Mouse (Mus musculus): ENCODE data around the gene Dcaf4. TPM values are rescaled to one million over a fixed set of nuclear protein-coding genes. Genes with fewer than 3 reads are reported as not detected.

Dcaf4 gene
- total and polyA plus RNA-seq, 3 experiments: 36.3 to 54.2 (median 38.1) TPM

DNA sequence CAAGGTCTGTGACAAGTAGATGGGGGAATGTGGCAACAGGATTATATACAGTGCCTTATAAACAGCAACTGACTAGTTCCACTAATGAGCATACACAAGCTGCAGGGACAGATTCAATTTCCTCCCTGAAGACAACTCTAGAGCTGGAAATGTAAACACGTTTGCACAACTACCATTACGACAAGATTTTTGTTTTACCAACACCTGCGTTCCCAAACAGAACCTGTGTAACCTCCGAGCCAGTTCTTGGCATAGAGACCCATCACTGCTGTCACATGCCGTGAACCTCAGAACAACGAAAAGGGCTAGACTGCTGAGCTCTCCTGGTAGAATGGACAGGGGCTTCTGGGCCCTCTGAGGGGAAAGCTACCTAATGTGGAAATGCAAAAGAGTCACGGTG, 23.7 kb downstream of the Dcaf4 start:
- no peak for DNase-seq

DNA sequence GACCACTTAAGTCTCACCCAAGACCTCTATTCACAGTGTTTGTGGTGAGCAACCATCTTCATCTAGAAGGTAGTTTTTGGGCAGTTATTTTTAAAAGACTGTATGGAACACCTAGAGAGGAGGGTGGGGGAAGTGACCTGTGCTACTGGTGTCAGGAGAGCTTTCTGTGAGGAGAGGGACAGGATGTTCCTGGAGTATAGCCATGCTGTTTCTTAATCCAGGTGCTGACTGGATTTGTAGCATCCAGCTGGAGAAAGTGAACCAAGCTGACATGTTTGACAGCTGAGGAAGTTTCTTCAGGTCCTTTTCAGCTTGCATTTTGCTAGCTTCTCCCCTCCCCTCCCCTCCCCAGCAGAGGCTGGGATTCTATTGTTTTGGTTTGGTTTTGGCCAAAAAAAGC, 24.5 kb downstream of the Dcaf4 start:
- DNase-seq: no peak

DNA sequence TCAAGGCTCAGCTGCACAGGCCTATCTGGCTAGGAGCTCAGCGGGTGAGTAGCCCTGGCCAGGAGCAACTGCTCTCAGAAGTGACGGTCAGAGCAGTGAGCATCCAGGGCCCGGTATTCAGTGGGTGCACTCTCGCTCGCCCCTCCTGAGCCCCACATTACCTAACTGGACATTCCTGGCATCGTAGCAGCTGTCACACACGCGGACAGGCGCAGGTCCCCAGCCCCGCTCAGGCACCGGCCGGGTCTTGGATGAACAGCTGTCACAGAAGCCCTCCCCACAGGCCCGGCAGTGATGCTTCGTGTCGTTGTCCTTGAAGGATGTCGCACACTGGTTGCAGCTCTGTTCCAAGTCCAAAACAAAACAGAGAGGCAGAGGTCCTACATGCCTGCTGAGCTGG, 31.0 kb downstream of the Dcaf4 start:
- no peak for DNase-seq

DNA sequence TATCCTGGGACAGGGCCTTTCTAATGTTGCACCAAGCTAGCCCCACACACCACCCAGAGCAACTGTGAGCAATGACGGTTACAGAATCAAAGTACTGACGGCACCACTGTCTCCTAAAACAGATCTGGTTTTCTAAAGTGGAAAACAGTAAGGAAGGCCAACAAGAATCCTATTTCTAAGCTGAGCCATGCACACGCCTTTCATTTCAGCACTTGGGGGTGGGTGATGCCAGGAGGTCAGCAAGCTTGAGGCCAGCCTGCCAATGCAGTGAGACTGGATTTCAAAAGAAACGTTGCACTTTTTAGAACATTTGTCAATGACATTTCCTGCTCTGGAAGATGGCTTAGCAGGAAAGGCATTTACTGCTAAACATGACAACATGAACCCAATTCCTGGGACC, 33.5 kb downstream of the Dcaf4 start:
- DNase-seq: no peak

DNA sequence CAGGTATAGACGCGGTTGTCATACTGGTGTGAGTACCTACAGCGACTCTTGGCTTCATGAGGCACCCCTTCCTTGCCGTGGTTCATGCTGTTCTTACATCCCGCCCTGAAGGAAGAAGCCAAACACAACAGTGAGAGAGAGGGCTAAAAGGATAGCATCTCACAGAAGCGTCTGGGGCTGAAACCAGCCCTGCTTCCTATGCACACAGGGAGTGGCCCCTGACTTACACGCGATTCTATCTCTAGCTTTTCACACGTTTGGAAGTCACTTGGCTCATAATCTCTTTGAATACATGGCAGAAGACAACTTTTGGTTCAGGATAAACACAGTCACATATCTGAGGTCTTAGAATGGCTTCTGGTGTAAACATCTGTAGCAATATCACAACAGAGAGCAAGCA, 35.3 kb downstream of the Dcaf4 start:
- no peak for DNase-seq

DNA sequence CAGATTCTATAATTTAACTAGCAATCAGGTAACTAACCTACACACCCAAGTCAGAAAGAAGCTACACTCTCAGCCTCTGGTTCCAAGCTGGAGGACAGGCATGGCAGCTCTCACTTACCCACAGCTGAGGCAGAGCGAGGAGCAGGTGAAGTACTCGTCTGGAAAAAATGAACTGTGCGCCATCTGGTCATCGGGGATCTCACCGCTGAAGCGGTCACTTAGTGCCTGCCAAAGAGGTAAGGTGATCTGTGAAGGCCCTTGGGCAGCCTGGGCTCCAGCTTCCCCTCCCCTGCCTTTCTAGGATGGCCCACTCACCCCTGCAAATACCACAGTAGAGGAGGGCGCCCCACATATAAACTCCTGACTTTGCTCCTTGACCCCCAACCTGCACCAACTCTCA, 38.2 kb downstream of the Dcaf4 start:
- no peak for DNase-seq

DNA sequence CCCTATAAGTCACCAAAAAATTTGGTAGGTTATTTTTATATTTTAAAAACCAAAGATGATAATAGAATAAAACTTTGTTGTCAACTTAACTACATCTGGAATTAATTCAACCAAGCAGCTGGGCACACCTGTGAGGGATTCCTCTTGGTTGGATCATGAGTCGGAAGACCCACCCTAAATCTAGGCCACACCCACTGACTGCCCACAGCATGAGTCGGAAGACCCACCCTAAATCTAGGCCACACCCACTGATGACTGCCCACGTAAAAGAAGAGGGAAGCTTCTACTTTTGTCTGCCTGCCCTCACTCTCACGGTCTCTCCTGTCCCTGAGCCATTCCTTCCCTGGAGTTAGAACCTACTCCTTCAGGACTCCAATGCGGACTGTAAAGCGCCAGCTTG, 39.9 kb downstream of the Dcaf4 start:
- no peak for DNase-seq

DNA sequence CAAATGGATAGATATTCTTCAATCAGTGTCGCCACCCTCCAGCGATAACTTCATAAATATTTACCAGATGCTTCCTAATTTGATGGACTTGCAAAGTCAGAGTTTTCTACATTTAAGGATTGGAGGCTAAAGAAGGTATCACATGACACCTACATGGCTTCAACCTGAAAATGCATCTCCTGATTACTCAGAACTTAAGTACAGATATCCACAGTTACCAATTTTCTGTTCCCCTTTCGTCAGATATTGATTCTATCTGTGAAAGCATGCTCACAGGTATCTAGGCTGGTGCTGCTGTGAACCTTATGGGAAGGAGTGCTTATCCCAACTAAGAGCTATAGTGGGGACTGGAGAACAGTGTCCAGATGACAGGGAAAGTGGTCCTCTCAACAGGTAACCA, 42.3 kb downstream of the Dcaf4 start:
- DNase-seq: no peak

DNA sequence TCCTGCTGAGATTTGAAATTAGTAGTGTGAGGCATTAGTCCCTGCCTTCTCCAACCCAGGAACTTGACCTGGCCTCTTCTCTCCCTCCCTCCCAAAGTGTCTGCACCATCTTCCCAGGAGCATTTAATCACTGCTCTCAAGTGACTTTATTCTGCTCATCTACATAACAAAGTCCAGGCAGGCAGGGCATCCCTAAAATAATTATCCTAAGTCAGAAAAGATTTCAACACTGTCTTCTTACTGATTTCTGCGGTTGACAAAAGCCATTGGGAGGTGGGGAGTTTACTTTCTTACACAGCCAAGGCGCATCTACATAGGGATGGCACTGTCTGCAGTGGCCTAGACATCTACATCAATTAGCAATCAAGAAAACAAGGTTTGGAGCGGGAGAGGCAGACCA, 49.6 kb downstream of the Dcaf4 start:
- DNase-seq: no peak

DNA sequence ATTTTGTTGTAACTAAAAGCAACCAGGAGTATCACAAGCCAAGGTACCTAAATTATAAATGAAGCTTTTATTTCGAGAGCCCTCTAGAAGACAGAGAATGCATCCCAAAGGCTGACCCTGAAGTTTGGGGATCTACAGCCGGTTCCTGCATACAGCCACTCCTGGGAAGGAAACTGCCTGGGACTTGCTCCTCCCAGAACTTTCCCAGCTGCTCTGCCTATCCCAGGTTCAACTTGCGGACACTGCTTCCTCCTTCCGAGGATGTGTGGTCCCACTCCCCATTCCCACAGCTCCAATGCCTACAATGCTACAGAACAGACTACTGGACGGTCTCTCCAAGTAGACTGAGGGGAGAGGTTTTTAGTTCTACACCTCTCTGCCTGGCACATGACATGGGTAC, 52.5 kb downstream of the Dcaf4 start:
- DNase-seq: no peak

DNA sequence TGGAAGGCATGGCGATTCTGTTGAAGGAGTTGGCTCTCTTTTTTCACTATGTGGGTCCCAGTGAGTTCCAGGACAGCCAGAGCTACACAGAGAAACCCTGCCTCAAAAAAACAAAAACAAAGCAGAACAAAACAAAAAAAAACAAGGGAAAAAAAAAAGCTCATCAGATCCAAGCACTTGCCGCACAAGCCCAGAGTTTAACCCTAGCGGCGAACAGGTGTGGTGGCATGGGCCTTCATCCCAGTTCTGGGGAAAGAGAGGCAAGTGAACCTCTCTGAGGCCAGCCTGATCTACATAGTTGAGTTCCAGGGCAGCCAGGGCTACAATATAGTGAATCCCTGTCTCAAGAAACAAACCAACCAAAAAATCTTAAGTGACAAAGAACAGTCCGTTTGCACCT, 57.2 kb downstream of the Dcaf4 start:
- no peak for DNase-seq

DNA sequence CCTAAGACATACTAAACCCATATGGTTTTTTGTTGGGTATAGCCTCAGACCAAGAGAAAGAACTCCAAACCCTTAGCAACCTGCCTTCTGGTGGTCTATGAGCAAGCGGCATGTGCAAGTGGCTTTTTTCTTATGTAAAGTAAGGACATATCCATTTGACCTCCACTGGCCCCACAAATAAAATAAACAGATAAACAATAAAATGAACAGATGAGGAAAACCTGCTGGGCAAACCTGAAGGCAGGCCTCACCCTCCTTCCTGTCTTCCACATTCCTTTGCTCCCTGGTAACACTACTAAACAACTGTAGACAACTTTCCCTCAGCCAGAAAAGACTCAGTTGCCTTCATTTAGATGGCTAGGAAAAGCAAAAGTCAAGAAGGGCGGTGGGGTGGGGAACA, 58.1 kb downstream of the Dcaf4 start:
- no peak for DNase-seq

DNA sequence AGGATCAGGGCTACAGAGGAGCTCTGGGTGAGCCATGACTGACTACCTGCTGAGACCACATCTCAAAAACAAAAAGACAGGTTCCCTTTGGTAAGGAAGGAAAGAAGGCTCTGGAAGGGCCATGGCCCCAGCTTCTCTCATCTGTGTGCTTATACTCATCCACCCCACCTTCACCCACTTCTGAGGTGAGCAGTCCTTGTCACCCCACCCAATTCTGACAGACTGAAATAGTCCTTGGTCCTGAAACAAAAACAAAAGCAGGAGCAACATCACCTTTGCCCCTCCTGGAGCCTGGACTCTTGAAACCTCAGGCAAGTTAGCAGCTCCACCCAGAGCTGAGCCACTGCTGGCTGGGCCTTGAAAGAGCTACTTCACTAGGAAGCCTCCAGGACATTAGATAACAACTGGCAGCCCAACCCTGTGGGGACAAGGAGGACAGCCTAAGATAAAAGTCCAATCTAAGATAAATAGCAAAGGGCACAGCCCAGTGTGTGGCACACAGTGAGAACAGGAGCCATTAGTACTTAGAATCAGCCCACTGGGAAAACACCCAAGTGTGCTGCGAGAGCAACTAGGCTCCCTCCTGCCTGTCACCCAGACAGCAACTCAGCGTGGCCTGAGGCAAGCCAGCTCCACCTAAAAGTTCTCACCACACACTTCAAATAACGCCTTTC, 58.8 kb downstream of the Dcaf4 start:
- peak; percentile 57 for DNase-seq

DNA sequence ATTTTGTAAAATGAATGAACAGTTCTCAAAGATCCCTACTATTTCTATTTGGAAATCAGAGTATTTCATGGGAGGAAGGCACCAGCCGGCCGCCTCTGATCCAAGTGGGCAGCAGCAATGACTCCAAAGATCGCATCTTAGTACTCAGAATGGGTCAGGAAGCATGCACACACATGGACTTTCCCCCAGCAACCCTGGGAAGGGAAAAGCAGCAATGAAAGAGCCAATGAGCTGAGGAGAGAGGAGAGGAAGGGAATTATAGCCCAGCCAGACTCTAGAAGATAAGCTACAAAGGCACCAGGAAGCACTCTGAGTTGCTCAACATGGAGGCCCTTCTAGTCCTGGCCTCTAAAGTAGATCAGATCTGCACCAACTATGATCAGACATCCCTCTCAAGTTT, 60.0 kb downstream of the Dcaf4 start:
- no peak for DNase-seq

DNA sequence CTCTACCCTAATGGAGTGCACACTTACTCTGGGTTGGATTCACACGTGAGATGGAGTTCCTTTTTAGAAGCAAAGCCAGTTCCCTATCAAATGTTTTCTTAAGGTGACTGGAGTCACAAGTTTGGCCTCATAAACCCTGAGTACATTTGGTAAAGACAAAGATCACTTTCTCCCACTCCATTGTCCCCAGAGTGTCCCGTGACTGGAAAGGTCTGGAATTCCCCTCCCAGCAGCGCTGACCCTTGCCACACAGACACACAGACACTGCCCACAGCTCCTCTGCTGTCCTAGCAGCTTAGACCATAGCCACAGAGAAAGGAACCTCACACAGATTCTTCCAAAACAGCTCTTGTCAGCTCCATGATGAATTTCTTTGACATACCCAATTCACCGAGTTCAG, 61.8 kb downstream of the Dcaf4 start:
- DNase-seq: no peak

DNA sequence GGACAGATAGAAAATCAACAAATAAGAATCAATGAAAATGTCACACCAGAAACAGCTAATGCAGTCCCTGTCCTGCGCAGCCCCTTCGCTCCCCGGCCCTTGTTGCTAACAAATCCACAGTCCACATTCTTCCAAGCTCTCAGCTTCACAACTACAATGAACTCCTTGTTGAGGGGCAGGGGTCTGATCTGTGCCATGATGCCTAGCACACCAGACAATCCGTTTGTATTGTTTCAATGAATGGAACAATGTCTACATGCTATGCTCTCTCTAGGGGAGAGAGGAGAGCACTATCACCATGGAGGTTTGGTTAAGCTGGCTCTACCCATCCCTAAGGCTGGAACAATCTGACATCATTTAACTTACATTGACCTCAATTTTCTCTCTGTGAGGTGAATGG, 62.5 kb downstream of the Dcaf4 start:
- DNase-seq: no peak

DNA sequence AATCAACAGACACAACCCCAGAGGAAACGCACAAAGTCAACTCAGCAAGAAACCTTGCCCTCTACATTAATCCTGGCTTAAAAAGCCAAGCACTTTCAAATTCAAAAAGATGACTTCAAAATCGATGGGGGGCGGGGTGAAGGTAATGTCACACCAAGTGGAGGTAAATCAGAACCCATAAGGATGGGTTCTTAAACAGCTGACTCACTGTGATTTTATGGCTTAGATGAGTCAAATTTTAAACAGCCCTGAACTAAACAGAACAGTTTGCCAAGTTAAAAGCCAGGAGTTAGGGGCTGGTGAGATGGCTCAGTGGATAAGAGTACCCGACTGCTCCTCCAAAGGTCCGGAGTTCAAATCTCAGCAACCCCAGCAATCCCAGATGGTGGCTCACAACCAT, 66.4 kb downstream of the Dcaf4 start:
- peak; percentile 39 for DNase-seq

Other genes starting within 250 kb of the Dcaf4 start
- 1 to 10 TPM; 7.6 to 8.6 TPM for gene Dpf3, start 32.8 kb upstream of the Dcaf4 start, total RNA-seq (2021)
- 6.6 TPM in 2 replicates for gene Dpf3, start 32.8 kb upstream of the Dcaf4 start, polyA plus RNA-seq (2012; rRNA removed)
- 10 to 100 TPM; 31.0 to 35.0 TPM for gene Zfyve1, start 76.8 kb downstream of the Dcaf4 start, total RNA-seq (2021)
- gene Zfyve1, start 76.8 kb downstream of the Dcaf4 start, polyA plus RNA-seq (2012; rRNA removed): 20.3 and 21.1 TPM in 2 replicates
- gene Rbm25, start 110.8 kb downstream of the Dcaf4 start, total RNA-seq (2021): 100 to 1,000 TPM in 1 of 2 experiments, 10 to 100 TPM in 1; 76.6 to 102 TPM
- 15.9 and 17.0 TPM in 2 replicates for gene Rbm25, start 110.8 kb downstream of the Dcaf4 start, polyA plus RNA-seq (2012; rRNA removed)
- gene Psen1, start 167.7 kb downstream of the Dcaf4 start, total RNA-seq (2021): 10 to 100 TPM; 64.4 to 97.6 TPM
- gene Psen1, start 167.7 kb downstream of the Dcaf4 start, polyA plus RNA-seq (2012; rRNA removed): 9.7 and 15.6 TPM in 2 replicates
- gene Papln, start 243.2 kb downstream of the Dcaf4 start, total RNA-seq (2021): 1 to 10 TPM; 1.3 to 2.0 TPM
- gene Papln, start 243.2 kb downstream of the Dcaf4 start, polyA plus RNA-seq (2012; rRNA removed): 5.0 and 6.1 TPM in 2 replicates